Mouse (Mus musculus) 3134 (cell line): ENCODE measurements around the gene Phldb1.
"Not testable (repeated sequence)": the region's sequence is repeated elsewhere in the genome, so short reads cannot be mapped to it uniquely, and the experiment has no call there.

Experiments used
- DNase-seq: peaks from one replicate; pipeline ENCODE4 v3.0.0-alpha.2; 2011; ENCODE audit warnings: low spot score; ENCODE audit not compliant: insufficient read length; ENCODE audit errors: extremely low read depth

Gene Phldb1

DNA sequence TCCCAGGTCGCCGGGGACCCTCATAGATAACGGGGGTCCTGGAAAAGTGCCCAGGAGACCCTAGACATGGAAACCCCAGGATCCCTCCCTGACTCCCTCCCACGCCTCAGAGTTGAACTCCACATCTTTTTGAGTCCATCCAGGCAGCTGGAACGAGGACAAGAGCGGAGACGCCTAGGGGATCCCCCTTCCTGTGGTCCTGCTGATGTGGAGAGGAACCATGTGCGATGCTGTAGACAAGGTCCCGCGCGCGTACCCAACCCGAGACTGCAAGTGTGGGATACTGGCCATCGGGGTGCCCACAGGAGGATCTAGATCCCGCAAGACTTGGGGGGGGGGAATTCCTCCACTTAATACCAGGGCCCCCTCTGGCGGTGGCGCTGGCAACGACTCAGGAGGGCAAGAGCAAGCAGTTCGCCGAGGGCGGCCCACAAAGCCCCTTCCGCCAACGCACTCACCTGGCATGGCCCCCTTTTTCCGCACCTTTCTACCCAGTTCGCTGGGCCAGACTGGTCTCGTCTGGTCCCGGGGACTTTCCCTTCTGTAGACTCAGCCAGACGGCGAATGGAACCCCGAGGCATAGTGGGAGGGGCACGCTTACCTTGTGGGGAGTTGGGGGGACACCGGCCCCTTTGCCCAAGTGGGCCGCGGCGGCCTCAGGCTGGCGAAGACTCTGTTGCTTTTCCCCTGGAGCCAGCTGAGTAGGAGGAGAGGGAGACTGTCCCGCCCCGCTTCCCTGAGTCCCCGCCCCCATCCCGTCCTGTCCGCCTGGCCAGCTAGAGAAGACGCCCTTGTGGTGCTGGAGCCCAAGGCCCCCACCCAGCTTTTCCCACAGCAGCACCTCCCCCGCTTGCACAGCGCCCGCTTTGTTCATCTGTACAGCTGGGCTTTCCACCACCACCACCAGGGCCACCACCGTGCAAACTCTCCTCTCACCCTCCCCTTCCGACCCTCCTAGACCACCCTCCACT lies at the start of gene Phldb1:
Gene Phldb1, minus strand, starts transcription at position 675 of the 971 bp plus-strand sequence.
- peak; percentile 85 for DNase-seq

- DNase-seq, result peak; percentile 95
Measured at GRCm38 (mm10) chr9:44772750-44773651, 38.0 kb upstream of the Phldb1 start.

GRCm38 (mm10) chr9:44772392-44772749 lies 37.4 kb upstream of the Phldb1 start:
- DNase-seq, result no peak

- DNase-seq, result no peak
Measured at GRCm38 (mm10) chr9:44771376-44771775, 36.4 kb upstream of the Phldb1 start.

GRCm38 (mm10) chr9:44768029-44768394 lies 33.0 kb upstream of the Phldb1 start:
- DNase-seq, result not testable (repeated sequence)

GRCm38 (mm10) chr9:44767101-44768028 lies 32.4 kb upstream of the Phldb1 start, which contains the start of the genes Arcn1 and Ift46:
TSS of gene Arcn1 (minus strand) at chr9:44767845.
TSS of gene Ift46 (plus strand) at chr9:44767908.
- peak; percentile 90 for DNase-seq

DNA sequence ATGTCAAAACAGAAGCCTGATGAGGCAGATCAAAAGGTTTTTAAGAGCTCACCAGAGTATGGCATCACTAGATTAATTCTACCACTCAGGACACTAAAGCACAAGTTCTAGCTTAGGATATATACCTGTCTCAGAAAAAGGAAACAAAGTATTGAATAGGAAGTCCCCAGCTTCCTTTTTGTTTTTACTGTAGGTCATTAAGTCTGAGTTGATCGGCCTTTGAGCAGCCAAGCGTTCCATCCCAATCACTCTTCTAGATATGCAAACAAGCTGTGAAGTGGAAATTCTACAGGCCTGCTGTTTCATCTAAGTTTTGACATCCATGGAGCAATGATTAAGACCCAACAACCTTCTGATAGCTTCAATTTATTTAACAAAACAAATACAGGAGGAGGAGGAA lies 25.9 kb upstream of the Phldb1 start:
- DNase-seq, result no peak

- no peak for DNase-seq
Measured at GRCm38 (mm10) chr9:44748473-44748872, 13.5 kb upstream of the Phldb1 start.

- no peak for DNase-seq
Measured at GRCm38 (mm10) chr9:44747341-44747740, 12.3 kb upstream of the Phldb1 start.

- DNase-seq, result no peak
Measured at GRCm38 (mm10) chr9:44746666-44747065, 11.7 kb upstream of the Phldb1 start.

- DNase-seq, result no peak
Measured at GRCm38 (mm10) chr9:44745371-44745770, 10.4 kb upstream of the Phldb1 start.

DNA sequence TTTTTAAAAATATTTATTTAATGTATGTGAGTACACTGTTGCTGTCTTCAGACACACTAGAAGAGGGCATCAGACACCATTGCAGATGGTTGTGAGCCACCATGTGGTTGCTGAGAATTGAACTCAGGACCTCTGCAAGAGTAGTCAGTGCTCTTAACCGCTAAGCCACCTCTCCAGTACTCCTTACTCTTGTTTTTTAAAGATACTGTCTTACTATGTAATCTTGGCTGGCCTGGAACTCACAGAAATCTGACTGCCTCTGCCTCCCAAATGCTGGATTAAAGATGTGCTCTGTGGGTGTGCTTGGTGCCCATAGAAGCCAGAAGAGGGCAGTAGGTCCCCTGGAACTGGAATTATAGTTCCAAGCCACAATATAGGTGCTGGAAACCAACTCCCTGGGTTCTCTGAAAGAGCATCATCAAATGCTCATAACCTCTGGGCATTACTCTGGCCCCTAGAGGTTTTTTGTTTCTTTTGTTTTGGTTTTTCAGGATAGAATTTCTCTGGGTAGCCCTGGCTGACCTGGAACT lies 5.7 kb upstream of the Phldb1 start:
- DNase-seq, result no peak

GRCm38 (mm10) chr9:44737240-44737949 lies 2.4 kb upstream of the Phldb1 start:
- no peak for DNase-seq

- DNase-seq, result no peak
Measured at GRCm38 (mm10) chr9:44736301-44736700, 1.3 kb upstream of the Phldb1 start.

DNA sequence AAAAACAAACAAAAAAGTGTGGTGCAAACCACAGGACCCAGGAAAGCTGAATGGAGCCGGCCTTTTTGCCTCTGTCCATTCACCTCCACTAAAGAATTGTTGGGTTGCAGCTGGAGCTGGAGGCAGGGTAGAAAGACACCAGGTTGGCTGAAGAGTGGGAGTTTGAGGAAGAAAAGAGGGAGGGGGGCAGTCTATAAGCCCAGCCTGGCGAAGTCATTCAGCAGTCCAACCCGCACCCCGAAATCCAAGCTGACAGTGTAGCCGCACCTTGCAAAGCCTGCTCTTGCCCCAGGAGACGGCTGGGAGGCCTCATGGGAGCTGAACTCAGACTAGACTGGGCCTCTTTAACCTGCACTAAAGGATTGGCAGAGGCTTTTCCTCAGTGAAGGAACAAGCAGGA lies 888 bp upstream of the Phldb1 start:
- no peak for DNase-seq

GRCm38 (mm10) chr9:44733671-44734523 lies 1.1 kb downstream of the Phldb1 start:
- peak; percentile 88 for DNase-seq

GRCm38 (mm10) chr9:44732921-44733530 lies 2.0 kb downstream of the Phldb1 start:
- DNase-seq, result no peak

GRCm38 (mm10) chr9:44732130-44732549 lies 2.9 kb downstream of the Phldb1 start:
- DNase-seq, result no peak
